Mouse (Mus musculus): ENCODE data around the gene Ccl11. TPM values are rescaled to one million over a fixed set of nuclear protein-coding genes. Genes with fewer than 3 reads are reported as not detected.

Ccl11 gene
- polyA plus RNA-seq (2015; fragmentation: Nextera tagmentation; extraction: Ambion mirVana): 87.0 and 102 TPM in 2 replicates

DNA sequence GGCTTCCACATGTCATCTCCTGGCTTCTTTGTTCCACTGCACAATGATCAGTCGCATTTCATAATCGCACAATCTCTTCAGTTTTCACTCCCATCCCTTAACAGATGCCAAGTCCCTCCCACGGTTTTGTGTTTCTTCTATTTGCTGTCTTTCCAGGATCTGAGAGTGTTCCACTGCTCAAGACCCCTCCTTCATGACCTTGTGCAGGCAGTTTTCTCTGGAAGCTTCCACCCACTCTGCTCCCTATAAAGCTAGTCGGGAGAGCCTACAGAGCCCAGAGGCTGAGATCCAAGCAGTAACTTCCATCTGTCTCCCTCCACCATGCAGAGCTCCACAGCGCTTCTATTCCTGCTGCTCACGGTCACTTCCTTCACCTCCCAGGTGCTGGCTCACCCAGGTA, at the start of gene Ccl11:
Gene Ccl11, plus strand, starts transcription at position 178 of the 400 bp plus-strand sequence.
- WGBS: 56% methylated on average over 6 of the region's 6 CpGs
- Histone ChIP-seq H3K4me1 (ENCODE audit: control insufficient read depth, insufficient read depth, low read length) (no peaks in the 10 kb centered on the region), H3K4me3 (replicated peaks; ENCODE audit: low read length) (peak within 1 kb of the TSS; percentile 29), H3K36me3 (ENCODE audit: control insufficient read depth, insufficient read depth, low read length) (no peaks in the 10 kb centered on the region), H3K27ac (ENCODE audit: low read length) (no peak within 1 kb of the TSS), H3K27me3 (ENCODE audit: control insufficient read depth, insufficient read depth, low read length) (no peaks in the 10 kb centered on the region), H3K4me2 (ENCODE audit: low read depth, low read length) (peak within 1 kb of the TSS; percentile 34), H3K9ac (ENCODE audit: low read length) (peak within 1 kb of the TSS; percentile 54), H3K9me3 (replicated peaks; ENCODE audit: control insufficient read depth, low read length) (no peaks in the 10 kb centered on the region)
- peak; percentile 47; the same call in 1 of the 2 replicates for ATAC-seq (ENCODE audit: insufficient read depth, low FRiP score)

DNA sequence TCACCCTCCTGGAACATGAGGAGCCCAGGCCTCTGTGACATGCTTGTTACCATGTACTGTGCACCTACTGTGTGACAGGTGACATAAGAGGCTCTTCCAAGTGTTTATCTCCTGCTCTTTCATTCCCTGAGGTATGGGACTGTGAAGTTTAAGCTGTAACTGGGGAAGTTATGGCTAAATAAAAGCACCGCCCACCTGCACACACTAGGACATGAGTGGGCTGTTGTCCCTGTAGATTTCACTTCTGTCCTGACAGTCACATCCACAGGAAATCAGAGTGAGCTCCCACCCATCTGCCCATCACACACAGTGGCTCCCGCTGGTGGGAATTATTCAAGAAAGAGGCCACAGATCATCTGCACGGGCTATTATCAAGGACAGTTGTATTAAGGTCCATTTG, 47.5 kb upstream of the Ccl11 start:
- Histone ChIP-seq H3K9ac (ENCODE audit: low read length) (no peak overlapping the region), H3K4me3 (replicated peaks; ENCODE audit: low read length) (no peak overlapping the region), H3K36me3 (ENCODE audit: control insufficient read depth, insufficient read depth, low read length) (no peaks in the 10 kb centered on the region), H3K4me2 (ENCODE audit: low read depth, low read length) (no peak overlapping the region), H3K27ac (ENCODE audit: low read length) (no peak overlapping the region), H3K4me1 (ENCODE audit: control insufficient read depth, insufficient read depth, low read length) (peaks cover 5% of the 10 kb centered on the region), H3K27me3 (ENCODE audit: control insufficient read depth, insufficient read depth, low read length) (no peaks in the 10 kb centered on the region), H3K9me3 (replicated peaks; ENCODE audit: control insufficient read depth, low read length) (no peaks in the 10 kb centered on the region)
- 92% methylated on average over 3 of the region's 3 CpGs for WGBS
- ATAC-seq (ENCODE audit: insufficient read depth, low FRiP score): no peak

DNA sequence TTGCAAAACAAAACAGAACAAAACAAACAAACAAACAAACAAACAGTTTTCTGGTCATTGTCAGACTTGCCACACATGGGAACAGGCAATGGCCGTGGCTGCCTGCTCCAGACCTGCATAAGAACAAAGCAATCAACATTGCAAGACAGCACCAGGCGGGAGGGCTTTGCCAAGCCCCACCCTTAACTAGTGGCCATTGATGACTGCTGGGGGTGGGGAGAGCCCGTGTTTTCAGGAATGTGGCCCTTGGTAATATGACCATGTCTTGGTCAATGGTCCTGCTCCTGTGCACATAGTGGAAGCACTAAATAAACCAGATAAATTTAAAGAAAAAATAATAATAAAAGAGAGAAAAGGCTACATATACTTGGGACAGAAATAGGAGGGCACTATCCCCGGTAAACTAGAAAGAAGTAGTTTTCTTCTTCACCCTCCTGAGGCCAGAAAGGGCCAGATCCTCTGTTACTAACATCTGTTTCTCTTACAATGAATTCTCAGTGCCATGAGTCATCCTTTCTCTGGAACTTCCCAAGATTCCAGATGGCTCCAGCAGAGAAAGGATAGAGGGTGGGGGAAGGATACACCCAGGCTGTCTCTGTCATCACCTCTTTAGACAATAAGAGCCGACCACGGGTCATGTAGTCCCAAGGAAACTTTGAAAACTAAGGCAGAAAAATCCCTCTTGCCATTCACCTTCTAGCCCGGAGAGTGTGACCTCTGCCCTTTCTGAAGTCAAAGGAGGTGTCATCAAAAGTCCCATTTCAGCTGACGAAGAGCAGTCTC, 46.0 kb upstream of the Ccl11 start:
- Histone ChIP-seq H3K36me3 (ENCODE audit: control insufficient read depth, insufficient read depth, low read length) (no peaks in the 10 kb centered on the region), H3K9me3 (replicated peaks; ENCODE audit: control insufficient read depth, low read length) (no peaks in the 10 kb centered on the region), H3K27me3 (ENCODE audit: control insufficient read depth, insufficient read depth, low read length) (no peaks in the 10 kb centered on the region), H3K9ac (ENCODE audit: low read length) (no peak overlapping the region), H3K4me2 (ENCODE audit: low read depth, low read length) (no peak overlapping the region), H3K4me1 (ENCODE audit: control insufficient read depth, insufficient read depth, low read length) (peaks cover 5% of the 10 kb centered on the region), H3K27ac (ENCODE audit: low read length) (no peak overlapping the region), H3K4me3 (replicated peaks; ENCODE audit: low read length) (no peak overlapping the region)
- WGBS: 52% methylated on average over 8 of the region's 8 CpGs
- ATAC-seq (ENCODE audit: insufficient read depth, low FRiP score): 0 out of 2 replicates have a peak, but pooled peaks have one; percentile 9

DNA sequence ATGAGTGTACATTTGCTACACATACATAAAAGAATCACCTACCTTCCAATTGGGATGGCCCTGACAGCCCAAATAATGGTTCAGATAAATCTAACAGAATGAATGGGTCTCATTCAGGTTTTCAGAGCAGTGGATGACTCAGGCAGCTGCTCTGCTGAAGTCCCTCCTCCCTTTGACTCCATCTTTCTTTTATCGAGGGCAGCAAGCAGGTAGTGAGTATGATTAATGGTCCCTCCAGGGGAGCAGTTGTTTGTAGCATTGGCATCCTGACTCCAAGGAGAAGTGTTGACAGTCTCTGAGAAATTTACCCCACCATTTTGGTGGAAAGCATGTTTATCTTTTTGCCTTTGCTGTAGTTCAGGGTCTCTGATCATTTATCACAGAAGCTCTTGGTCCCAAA, 43.9 kb upstream of the Ccl11 start:
- H3K27me3 ChIP-seq (ENCODE audit: control insufficient read depth, insufficient read depth, low read length): no peaks in the 10 kb centered on the region
- no peak overlapping the region for H3K4me3 ChIP-seq (replicated peaks; ENCODE audit: low read length)
- H3K4me2 ChIP-seq (ENCODE audit: low read depth, low read length): no peak overlapping the region
- 15% methylated on average over 1 of the region's 1 CpGs for WGBS
- no peaks in the 10 kb centered on the region for H3K9me3 ChIP-seq (replicated peaks; ENCODE audit: control insufficient read depth, low read length)
- H3K9ac ChIP-seq (ENCODE audit: low read length): no peak overlapping the region
- no peak for ATAC-seq (ENCODE audit: insufficient read depth, low FRiP score)
- peaks cover 5% of the 10 kb centered on the region for H3K4me1 ChIP-seq (ENCODE audit: control insufficient read depth, insufficient read depth, low read length)
- no peaks in the 10 kb centered on the region for H3K36me3 ChIP-seq (ENCODE audit: control insufficient read depth, insufficient read depth, low read length)
- no peak overlapping the region; the same call in 1 of the 2 replicates for H3K27ac ChIP-seq (ENCODE audit: low read length)

DNA sequence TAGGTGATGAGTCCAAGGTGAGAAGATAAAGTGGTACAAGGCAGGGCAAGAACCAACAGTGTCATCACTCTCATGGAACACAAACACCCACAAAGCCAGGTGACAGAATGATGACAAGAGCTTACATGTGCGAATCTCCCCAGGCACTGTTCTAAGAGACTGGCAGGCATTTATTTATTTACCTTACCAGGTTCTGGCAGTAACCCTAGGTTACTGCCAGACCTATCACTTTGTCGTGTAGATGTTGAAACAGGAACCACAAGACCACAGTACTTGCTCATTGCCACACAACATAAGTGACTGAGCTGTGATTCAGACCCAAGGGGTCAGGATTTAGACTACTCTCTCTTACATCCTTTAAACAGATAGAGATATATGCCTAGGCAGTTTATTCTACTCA, 42.6 kb upstream of the Ccl11 start:
- no peak overlapping the region for H3K9ac ChIP-seq (ENCODE audit: low read length)
- no peaks in the 10 kb centered on the region for H3K27me3 ChIP-seq (ENCODE audit: control insufficient read depth, insufficient read depth, low read length)
- no peak overlapping the region for H3K4me2 ChIP-seq (ENCODE audit: low read depth, low read length)
- H3K9me3 ChIP-seq (replicated peaks; ENCODE audit: control insufficient read depth, low read length): no peaks in the 10 kb centered on the region
- H3K4me3 ChIP-seq (replicated peaks; ENCODE audit: low read length): no peak overlapping the region
- 50% methylated on average over 2 of the region's 2 CpGs for WGBS
- H3K27ac ChIP-seq (ENCODE audit: low read length): no peak overlapping the region
- H3K4me1 ChIP-seq (ENCODE audit: control insufficient read depth, insufficient read depth, low read length): peaks cover 5% of the 10 kb centered on the region
- H3K36me3 ChIP-seq (ENCODE audit: control insufficient read depth, insufficient read depth, low read length): no peaks in the 10 kb centered on the region
- no peak for ATAC-seq (ENCODE audit: insufficient read depth, low FRiP score)

DNA sequence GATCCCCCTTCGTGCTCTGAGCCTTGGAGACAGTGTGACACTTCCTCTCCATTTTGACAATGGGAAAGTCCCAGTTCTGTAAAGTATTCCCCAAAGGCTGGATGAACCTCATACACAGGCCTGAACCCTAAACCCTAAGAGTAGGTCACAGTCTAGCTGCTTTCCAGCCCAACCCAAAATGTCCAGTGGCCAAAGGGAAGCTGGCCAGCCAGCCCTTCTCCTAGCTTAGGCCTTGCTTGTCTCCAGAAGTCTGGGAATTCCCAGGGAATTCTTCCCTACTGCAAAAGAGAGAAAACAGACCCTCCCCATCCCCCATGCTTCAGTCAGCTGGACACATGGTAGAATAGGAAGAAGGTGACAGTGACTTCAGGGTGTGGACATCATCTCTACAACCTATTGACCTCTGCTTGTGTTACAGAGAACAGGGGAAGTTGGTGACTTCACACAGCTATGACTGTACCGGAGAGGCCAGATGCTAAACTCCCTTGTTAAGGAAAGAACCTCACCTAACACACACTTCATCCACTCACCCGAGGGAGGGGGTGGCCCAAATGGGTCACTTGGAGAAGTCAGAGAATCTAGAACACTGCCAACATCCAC, 41.3 kb upstream of the Ccl11 start:
- no peaks in the 10 kb centered on the region for H3K9me3 ChIP-seq (replicated peaks; ENCODE audit: control insufficient read depth, low read length)
- no peaks in the 10 kb centered on the region for H3K36me3 ChIP-seq (ENCODE audit: control insufficient read depth, insufficient read depth, low read length)
- ATAC-seq (ENCODE audit: insufficient read depth, low FRiP score): no peak
- H3K4me1 ChIP-seq (ENCODE audit: control insufficient read depth, insufficient read depth, low read length): peaks cover 2% of the 10 kb centered on the region
- H3K27ac ChIP-seq (ENCODE audit: low read length): no peak overlapping the region
- H3K9ac ChIP-seq (ENCODE audit: low read length): no peak overlapping the region
- no peak overlapping the region for H3K4me2 ChIP-seq (ENCODE audit: low read depth, low read length)
- H3K4me3 ChIP-seq (replicated peaks; ENCODE audit: low read length): no peak overlapping the region
- WGBS: 72% methylated on average over 3 of the region's 3 CpGs
- no peaks in the 10 kb centered on the region for H3K27me3 ChIP-seq (ENCODE audit: control insufficient read depth, insufficient read depth, low read length)

DNA sequence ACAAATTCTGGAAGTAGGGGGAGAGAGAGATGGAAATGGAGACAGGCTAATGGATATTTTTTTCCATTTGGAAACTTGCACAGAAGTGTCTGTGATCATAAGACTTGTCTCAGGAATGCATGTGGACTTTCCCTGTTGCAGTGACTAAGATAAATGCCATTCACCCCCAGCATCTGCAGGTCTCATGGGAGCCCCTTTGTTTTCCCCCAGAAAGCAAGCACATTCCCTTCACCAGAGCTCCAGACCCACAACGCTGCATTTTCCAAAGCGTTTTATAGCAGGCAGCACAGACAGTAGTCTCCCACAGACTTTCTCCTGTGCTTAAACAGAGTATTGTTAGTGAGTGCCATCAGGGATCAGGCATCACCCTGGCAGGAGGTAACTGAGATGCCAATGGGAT, 38.2 kb upstream of the Ccl11 start:
- 32% methylated on average over 2 of the region's 2 CpGs for WGBS
- Histone ChIP-seq H3K9ac (ENCODE audit: low read length) (no peak overlapping the region), H3K4me2 (ENCODE audit: low read depth, low read length) (no peak overlapping the region), H3K4me1 (ENCODE audit: control insufficient read depth, insufficient read depth, low read length) (no peaks in the 10 kb centered on the region), H3K36me3 (ENCODE audit: control insufficient read depth, insufficient read depth, low read length) (no peaks in the 10 kb centered on the region), H3K9me3 (replicated peaks; ENCODE audit: control insufficient read depth, low read length) (no peaks in the 10 kb centered on the region), H3K4me3 (replicated peaks; ENCODE audit: low read length) (no peak overlapping the region), H3K27ac (ENCODE audit: low read length) (no peak overlapping the region), H3K27me3 (ENCODE audit: control insufficient read depth, insufficient read depth, low read length) (no peaks in the 10 kb centered on the region)
- ATAC-seq (ENCODE audit: insufficient read depth, low FRiP score): no peak

DNA sequence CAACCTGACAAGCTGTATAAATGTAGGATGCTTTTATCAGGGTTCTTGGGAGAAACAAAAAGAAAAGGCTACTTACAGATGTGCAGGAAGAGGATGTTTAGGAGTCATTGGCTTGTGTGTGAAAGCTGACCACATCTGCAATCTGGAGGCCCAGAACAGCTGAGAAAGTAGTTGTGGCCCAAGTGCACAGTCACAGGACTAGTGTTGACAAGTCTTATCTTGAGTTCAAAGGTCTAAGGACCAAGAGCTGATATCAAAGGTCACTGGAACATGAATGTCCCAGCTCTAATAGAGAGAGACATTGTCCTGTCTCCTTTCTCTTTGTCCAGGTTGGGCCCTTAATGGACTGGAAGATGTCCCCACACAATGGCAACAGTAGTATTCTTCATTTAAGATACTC, 37.8 kb upstream of the Ccl11 start:
- ATAC-seq (ENCODE audit: insufficient read depth, low FRiP score): no peak

DNA sequence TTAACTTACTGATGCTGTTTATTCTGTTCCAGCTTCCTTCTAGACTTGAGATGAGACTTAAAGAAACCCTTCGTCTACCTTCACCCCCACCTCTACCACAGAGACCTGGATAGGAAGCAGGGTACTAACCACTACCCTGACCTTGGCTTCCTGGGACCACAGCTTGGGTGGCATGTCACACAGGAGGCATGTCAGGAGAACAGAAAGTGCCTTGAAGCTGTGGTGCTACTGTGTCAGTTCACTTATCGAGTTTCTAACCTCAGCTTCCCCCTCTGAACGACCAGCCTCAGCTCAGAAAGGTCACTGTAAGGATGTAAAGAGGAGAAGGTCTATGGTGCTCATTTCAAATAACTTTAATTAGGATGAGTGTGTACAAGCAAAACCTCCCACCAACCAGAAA, 36.2 kb upstream of the Ccl11 start:
- H3K4me3 ChIP-seq (replicated peaks; ENCODE audit: low read length): no peak overlapping the region
- no peak overlapping the region for H3K27ac ChIP-seq (ENCODE audit: low read length)
- no peaks in the 10 kb centered on the region for H3K4me1 ChIP-seq (ENCODE audit: control insufficient read depth, insufficient read depth, low read length)
- no peaks in the 10 kb centered on the region for H3K9me3 ChIP-seq (replicated peaks; ENCODE audit: control insufficient read depth, low read length)
- no peak overlapping the region for H3K9ac ChIP-seq (ENCODE audit: low read length)
- WGBS: 47% methylated on average over 3 of the region's 3 CpGs
- H3K36me3 ChIP-seq (ENCODE audit: control insufficient read depth, insufficient read depth, low read length): no peaks in the 10 kb centered on the region
- H3K4me2 ChIP-seq (ENCODE audit: low read depth, low read length): no peak overlapping the region
- H3K27me3 ChIP-seq (ENCODE audit: control insufficient read depth, insufficient read depth, low read length): no peaks in the 10 kb centered on the region
- no peak for ATAC-seq (ENCODE audit: insufficient read depth, low FRiP score)

More for the DNA sequence above, 37.8 kb upstream of the Ccl11 start:
- H3K9ac ChIP-seq (ENCODE audit: low read length): no peak overlapping the region
- no peak overlapping the region for H3K27ac ChIP-seq (ENCODE audit: low read length)
- H3K9me3 ChIP-seq (replicated peaks; ENCODE audit: control insufficient read depth, low read length): no peaks in the 10 kb centered on the region
- no peak overlapping the region for H3K4me2 ChIP-seq (ENCODE audit: low read depth, low read length)
- no peaks in the 10 kb centered on the region for H3K27me3 ChIP-seq (ENCODE audit: control insufficient read depth, insufficient read depth, low read length)
- no peak overlapping the region for H3K4me3 ChIP-seq (replicated peaks; ENCODE audit: low read length)
- H3K36me3 ChIP-seq (ENCODE audit: control insufficient read depth, insufficient read depth, low read length): no peaks in the 10 kb centered on the region
- no peaks in the 10 kb centered on the region for H3K4me1 ChIP-seq (ENCODE audit: control insufficient read depth, insufficient read depth, low read length)

Measured in stomach, embryonic 16.5 days (tissue).